Mouse (Mus musculus) urinary bladder, postnatal 36 days (tissue): ENCODE results near the gene Tom1.
A peak's percentile ranks its signal among the peaks of the same experiment; 100 is the strongest.

Experiments
- DNase-seq, 2 experiments: peaks; one replicate each; pipeline ENCODE4 v3.0.0; 2022; ENCODE audit warnings: low spot score in 2 of 2, mixed read lengths in 1 of 2

Gene Tom1

GRCm38 (mm10) chr8:75042171-75042570 lies 8.7 kb downstream of the Tom1 start:
- no peak for DNase-seq

- DNase-seq = no peak
Measured at GRCm38 (mm10) chr8:75042974-75043373, 9.5 kb downstream of the Tom1 start.

- DNase-seq = no peak
Measured at GRCm38 (mm10) chr8:75046303-75046702, 12.8 kb downstream of the Tom1 start.

- no peak for DNase-seq
Measured at GRCm38 (mm10) chr8:75047784-75048183, 14.3 kb downstream of the Tom1 start.

GRCm38 (mm10) chr8:75053342-75053741 lies 19.8 kb downstream of the Tom1 start:
- no peak for DNase-seq

- no peak for DNase-seq
Measured at GRCm38 (mm10) chr8:75055673-75056072, 22.2 kb downstream of the Tom1 start.

GRCm38 (mm10) chr8:75060022-75060421 lies 26.5 kb downstream of the Tom1 start:
- DNase-seq = no peak

GRCm38 (mm10) chr8:75060815-75061214 lies 27.3 kb downstream of the Tom1 start:
- no peak for DNase-seq

GRCm38 (mm10) chr8:75063290-75063689 lies 29.8 kb downstream of the Tom1 start:
- DNase-seq = no peak

GRCm38 (mm10) chr8:75064790-75065189 lies 31.3 kb downstream of the Tom1 start:
- DNase-seq = no peak

- no peak for DNase-seq
Measured at GRCm38 (mm10) chr8:75067287-75067686, 33.8 kb downstream of the Tom1 start.

GRCm38 (mm10) chr8:75070297-75070696 lies 36.8 kb downstream of the Tom1 start:
- DNase-seq = no peak

GRCm38 (mm10) chr8:75071627-75072346 lies 38.3 kb downstream of the Tom1 start:
- DNase-seq = peak; percentile 75 to 79

GRCm38 (mm10) chr8:75074876-75075275 lies 41.4 kb downstream of the Tom1 start:
- DNase-seq = no peak

- no peak for DNase-seq
Measured at GRCm38 (mm10) chr8:75078215-75078614, 44.7 kb downstream of the Tom1 start.

- no peak for DNase-seq
Measured at GRCm38 (mm10) chr8:75078851-75079250, 45.3 kb downstream of the Tom1 start.

- no peak for DNase-seq
Measured at GRCm38 (mm10) chr8:75081364-75082040, 48.0 kb downstream of the Tom1 start.

GRCm38 (mm10) chr8:75082181-75082805 lies 48.8 kb downstream of the Tom1 start:
- DNase-seq = no peak

- DNase-seq = peak; percentile 90 to 95
Measured at GRCm38 (mm10) chr8:75083846-75084245, 50.3 kb downstream of the Tom1 start.

GRCm38 (mm10) chr8:75084382-75085064 lies 51.0 kb downstream of the Tom1 start:
- no peak for DNase-seq

GRCm38 (mm10) chr8:75086002-75086401 lies 52.5 kb downstream of the Tom1 start:
- DNase-seq = no peak

GRCm38 (mm10) chr8:75087127-75087526 lies 53.6 kb downstream of the Tom1 start:
- DNase-seq = no peak
